Mouse (Mus musculus) retina, postnatal 1 day (tissue): ENCODE measurements around the gene Hells.

Source experiments
- DNase-seq: peaks from one replicate; pipeline ENCODE4 v3.0.0-alpha.2; 2012

The Hells gene

GRCm38 (mm10) chr19:38930788-38931565 lies at the start of gene Hells:
TSS of gene Hells (plus strand) at chr19:38930915.
- peak; percentile 95 for DNase-seq

- peak; percentile 9 for DNase-seq
Observed at GRCm38 (mm10) chr19:38901146-38902135, 29.3 kb upstream of the Hells start.

GRCm38 (mm10) chr19:38902501-38902900 lies 28.2 kb upstream of the Hells start:
- DNase-seq: no peak

- DNase-seq: no peak
Observed at GRCm38 (mm10) chr19:38913786-38914185, 16.9 kb upstream of the Hells start.

- no peak for DNase-seq
Observed at GRCm38 (mm10) chr19:38914926-38915325, 15.8 kb upstream of the Hells start.

- DNase-seq: peak; percentile 50
Observed at GRCm38 (mm10) chr19:38915677-38916076, 15.0 kb upstream of the Hells start.

- no peak for DNase-seq
Observed at GRCm38 (mm10) chr19:38928481-38929158, 2.1 kb upstream of the Hells start.

- no peak for DNase-seq
Observed at GRCm38 (mm10) chr19:38929471-38930251, 1.1 kb upstream of the Hells start.

GRCm38 (mm10) chr19:38930252-38930787 lies 395 bp upstream of the Hells start:
- no peak for DNase-seq

GRCm38 (mm10) chr19:38931566-38931890 lies 813 bp downstream of the Hells start:
- DNase-seq: no peak

GRCm38 (mm10) chr19:38944590-38945307 lies 14.0 kb downstream of the Hells start:
- no peak for DNase-seq

- DNase-seq: peak; percentile 16
Observed at GRCm38 (mm10) chr19:38970741-38971140, 40.0 kb downstream of the Hells start.

GRCm38 (mm10) chr19:38972581-38972980 lies 41.9 kb downstream of the Hells start:
- no peak for DNase-seq

GRCm38 (mm10) chr19:38973666-38974065 lies 43.0 kb downstream of the Hells start:
- DNase-seq: no peak

- no peak for DNase-seq
Observed at GRCm38 (mm10) chr19:38976269-38976668, 45.6 kb downstream of the Hells start.

GRCm38 (mm10) chr19:38981966-38982365 lies 51.3 kb downstream of the Hells start:
- DNase-seq: peak; percentile 70

- no peak for DNase-seq
Observed at GRCm38 (mm10) chr19:38998248-38998647, 67.5 kb downstream of the Hells start.

GRCm38 (mm10) chr19:38998676-38999075 lies 68.0 kb downstream of the Hells start:
- DNase-seq: no peak

GRCm38 (mm10) chr19:39005132-39005531 lies 74.4 kb downstream of the Hells start:
- no peak for DNase-seq

GRCm38 (mm10) chr19:39006715-39007114 lies 76.0 kb downstream of the Hells start, which contains the start of gene Cyp2c55:
TSS of gene Cyp2c55 (plus strand) at chr19:39007019.
- no peak for DNase-seq
